Mouse (Mus musculus) ovary, postnatal 10 days (tissue): ENCODE data around the gene Rbbp9.

Experiments
- DNase-seq: peaks from one replicate; pipeline ENCODE4 v3.0.0; 2022; ENCODE audit warnings: low spot score

The Rbbp9 gene

DNA sequence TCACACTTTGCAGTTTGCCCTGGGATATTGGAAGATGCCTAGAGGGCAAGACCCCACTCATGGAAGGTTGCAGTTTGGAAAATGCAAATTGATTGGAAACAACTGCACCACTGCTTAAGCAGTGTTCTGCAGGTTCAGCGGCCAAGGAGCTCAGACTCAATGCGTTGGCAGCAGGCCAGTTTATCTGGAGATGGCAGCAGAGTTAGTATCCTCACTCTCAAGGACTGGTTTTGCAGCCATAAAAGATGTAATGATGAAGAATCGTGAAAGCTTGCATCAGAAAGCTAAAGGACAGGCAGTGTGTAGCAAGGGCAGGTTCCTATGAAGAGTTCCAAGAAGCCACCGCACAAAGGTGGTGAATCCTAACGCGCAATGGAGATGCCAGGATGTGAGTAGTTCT is 48.5 kb downstream of the Rbbp9 start:
- no peak for DNase-seq
